Mouse (Mus musculus) G1E (cell line): ENCODE results near the gene Gna12.

Experiments
- CTCF ChIP-seq: IDR thresholded peaks from 2 replicates; pipeline ENCODE4 v1.5.1; 2012; ENCODE audit warnings: low read depth, low read length, inconsistent platforms, mixed read lengths
- GATA1 ChIP-seq: IDR thresholded peaks from 2 replicates; pipeline ENCODE4 v1.6.1; 2012; ENCODE audit warnings: borderline replicate concordance, low read length, inconsistent platforms, mixed read lengths
- POLR2AphosphoS5 ChIP-seq: IDR thresholded peaks from 2 replicates; pipeline ENCODE4 v1.6.1; 2012; ENCODE audit warnings: low read depth, low read length, inconsistent platforms; ENCODE audit not compliant: insufficient replicate concordance
- TAL1 ChIP-seq: conservative IDR thresholded peaks from 2 replicates; pipeline ENCODE4 v1.6.1; 2012; ENCODE audit warnings: low read depth, low read length, inconsistent platforms, mixed read lengths

- TF ChIP-seq CTCF (no peak), GATA1 (no peak), POLR2AphosphoS5 (no peak), TAL1 (no peak)
Observed at GRCm38 (mm10) chr5:140873039-140873551, 42.9 kb upstream of the Gna12 start.
